Mouse (Mus musculus): ENCODE data around the gene Gm17949. TPM values are rescaled to one million over a fixed set of nuclear protein-coding genes. Genes with fewer than 3 reads are reported as not detected.

The Gm17949 gene
- polyA plus RNA-seq (2016; fragmentation: Nextera tagmentation; extraction: Ambion mirVana) = 0.41 and 0.43 TPM in 2 replicates

DNA sequence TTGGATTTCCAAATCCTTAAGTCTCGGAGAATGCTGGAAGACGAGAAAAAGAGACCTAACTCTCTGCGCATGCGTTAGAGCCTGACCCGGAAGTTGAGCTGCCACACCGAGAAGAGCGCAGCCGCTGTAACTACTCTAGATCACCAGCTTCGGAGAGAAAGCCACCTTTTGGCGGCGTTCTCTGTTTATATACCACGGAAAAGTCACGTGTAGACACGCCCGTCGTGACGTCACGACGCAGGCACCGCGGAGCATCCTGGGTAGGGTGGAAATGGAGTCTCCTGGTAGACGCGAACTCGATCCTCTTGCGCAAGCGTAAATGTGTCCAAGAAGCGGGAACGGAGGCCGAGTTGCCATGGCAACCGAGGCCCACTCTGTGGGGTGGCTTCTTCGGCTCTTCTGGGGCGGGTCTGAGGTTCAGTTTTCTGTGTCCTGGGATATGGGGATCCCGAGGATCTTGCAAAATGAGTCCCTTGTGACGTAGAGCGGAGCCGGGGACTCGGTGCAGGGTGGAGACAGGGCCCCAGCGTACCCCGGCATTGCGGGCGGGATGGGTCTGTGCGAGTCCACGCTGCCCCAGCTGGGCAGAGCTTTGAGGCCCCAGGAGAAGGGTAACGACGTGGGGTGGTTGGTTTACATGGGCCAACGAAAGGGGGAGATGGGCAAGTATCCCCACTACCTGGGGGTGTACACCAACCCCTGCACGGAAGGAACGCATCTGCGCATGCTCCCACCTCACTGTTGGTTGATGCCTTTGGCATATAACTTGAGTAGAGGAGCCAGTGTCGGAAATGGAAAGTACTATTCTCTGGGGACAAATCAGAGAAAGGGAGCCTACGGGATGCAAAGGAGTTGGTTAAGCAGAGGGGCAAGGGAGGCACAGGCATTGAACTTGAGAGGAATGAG is at the start of gene Gm17949, which contains the start of gene Gtf2f1:
Gm17949 (plus strand) TSS at position 234 of the 906 bp plus-strand sequence.
Gtf2f1 (minus strand) TSS at position 53 of the 906 bp plus-strand sequence.
- H3K27ac ChIP-seq = peak within 1 kb of the TSS; percentile 97
- peaks cover 31% of the 10 kb centered on the region for H3K36me3 ChIP-seq
- H3K27me3 ChIP-seq (ENCODE audit: insufficient read depth, poor library complexity, severe bottlenecking) = no peaks in the 10 kb centered on the region
- H3K4me3 ChIP-seq = peak within 1 kb of the TSS; percentile 78
- H3K4me1 ChIP-seq (replicated peaks) = peaks cover 23% of the 10 kb centered on the region
- WGBS = under 1% methylated on average over 51 of the region's 51 CpGs
- DNase-seq (ENCODE audit: low spot score) = peak; percentile 98
- no peaks in the 10 kb centered on the region for H3K9me3 ChIP-seq

DNA sequence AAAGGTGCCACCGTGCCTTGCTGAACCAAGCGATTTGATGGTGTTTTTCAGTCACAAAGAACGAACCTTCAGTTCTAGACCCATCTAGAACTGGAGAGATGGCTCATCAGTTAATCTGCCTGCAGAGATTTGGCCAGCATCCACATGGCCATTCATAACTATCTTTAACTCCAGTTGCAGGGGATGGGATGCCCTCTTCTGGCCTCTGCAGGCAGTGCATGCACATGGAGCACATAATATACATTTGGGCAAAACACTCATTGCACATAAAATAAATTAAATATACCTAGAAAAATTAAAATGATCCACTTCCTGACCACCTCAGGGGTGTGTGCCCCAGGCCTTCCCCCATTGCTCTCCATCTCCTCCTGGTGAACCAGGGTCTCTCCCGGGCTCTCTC is 49.4 kb upstream of the Gm17949 start:
- DNase-seq (ENCODE audit: low spot score) = no peak
- Histone ChIP-seq H3K9me3 (no peaks in the 10 kb centered on the region), H3K4me3 (no peak overlapping the region), H3K4me1 (replicated peaks) (0 out of 2 replicates have a peak, but pooled peaks cover 2% of the 10 kb centered on the region), H3K36me3 (no peaks in the 10 kb centered on the region), H3K27me3 (ENCODE audit: insufficient read depth, poor library complexity, severe bottlenecking) (no peaks in the 10 kb centered on the region), H3K27ac (no peak overlapping the region)
- WGBS = 90% methylated on average over 4 of the region's 4 CpGs

DNA sequence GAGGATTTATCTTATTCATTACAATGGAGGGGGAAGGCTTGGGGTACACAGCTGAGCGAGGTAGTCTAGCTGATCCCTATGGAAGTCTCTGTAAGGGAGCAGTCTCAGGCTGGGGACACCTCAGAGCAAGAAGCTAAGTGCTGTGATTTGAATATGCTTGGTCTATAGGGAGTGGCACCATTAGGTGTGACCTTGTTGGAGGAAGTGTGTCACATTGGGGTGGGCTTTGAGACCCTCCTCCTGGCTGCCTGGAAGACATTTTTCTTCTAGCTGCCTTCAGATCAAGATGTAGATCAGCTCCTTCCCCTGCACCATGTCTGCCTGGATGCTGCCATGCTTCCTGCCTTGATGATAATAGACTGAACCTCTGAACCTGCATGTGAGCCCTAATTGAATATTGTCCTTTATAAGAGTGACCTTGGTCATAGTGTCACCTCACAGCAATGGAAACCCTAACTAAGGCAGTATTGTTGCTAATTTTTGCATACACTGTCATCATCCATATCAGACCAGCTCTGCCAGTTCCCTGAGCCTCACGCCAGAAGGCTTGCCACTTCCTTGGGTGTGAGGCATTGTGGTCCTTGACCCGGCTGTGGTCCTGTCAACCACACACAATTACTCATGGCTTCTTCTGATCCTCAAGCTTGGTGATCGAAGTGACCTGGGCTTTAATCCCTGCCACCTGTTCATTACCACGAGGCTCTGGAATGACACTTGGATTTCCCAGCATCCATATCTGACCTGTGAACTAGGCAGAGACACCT is 48.4 kb upstream of the Gm17949 start:
- no peak overlapping the region for H3K4me3 ChIP-seq
- WGBS = 88% methylated on average over 5 of the region's 5 CpGs

DNA sequence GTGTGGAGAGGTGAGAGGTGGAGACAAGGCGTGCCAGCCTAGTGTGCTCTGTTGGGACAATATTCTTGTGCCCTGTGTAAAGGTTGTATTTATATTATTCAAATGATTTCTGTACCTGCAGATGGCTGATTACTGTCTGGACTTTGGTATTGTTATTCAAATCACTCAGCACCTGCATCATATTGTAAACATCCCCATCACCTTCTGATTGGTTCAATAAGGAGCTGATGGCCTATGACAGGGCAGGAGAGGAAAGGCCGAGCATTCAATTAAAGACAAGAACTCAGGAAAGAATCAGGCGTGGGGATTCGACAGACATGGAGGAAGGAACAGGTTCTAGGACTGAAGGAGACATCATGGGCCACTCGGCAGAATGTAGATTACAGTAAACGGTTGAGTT is 47.6 kb upstream of the Gm17949 start:
- H3K36me3 ChIP-seq = no peaks in the 10 kb centered on the region
- no peaks in the 10 kb centered on the region for H3K9me3 ChIP-seq
- no peak for DNase-seq (ENCODE audit: low spot score)
- H3K27ac ChIP-seq = no peak overlapping the region
- H3K27me3 ChIP-seq (ENCODE audit: insufficient read depth, poor library complexity, severe bottlenecking) = no peaks in the 10 kb centered on the region
- no peaks in the 10 kb centered on the region for H3K4me1 ChIP-seq (replicated peaks)
- WGBS = 86% methylated on average over 6 of the region's 6 CpGs
- H3K4me3 ChIP-seq = no peak overlapping the region

More for the DNA sequence above, 48.4 kb upstream of the Gm17949 start:
- DNase-seq (ENCODE audit: low spot score) = no peak
- H3K27ac ChIP-seq = no peak overlapping the region
- no peaks in the 10 kb centered on the region for H3K27me3 ChIP-seq (ENCODE audit: insufficient read depth, poor library complexity, severe bottlenecking)
- H3K9me3 ChIP-seq = no peaks in the 10 kb centered on the region
- 0 out of 2 replicates have a peak, but pooled peaks cover 2% of the 10 kb centered on the region for H3K4me1 ChIP-seq (replicated peaks)
- no peaks in the 10 kb centered on the region for H3K36me3 ChIP-seq

- Histone ChIP-seq H3K36me3 (no peaks in the 10 kb centered on the region), H3K27ac (no peak overlapping the region), H3K4me1 (replicated peaks) (no peaks in the 10 kb centered on the region), H3K4me3 (no peak overlapping the region), H3K27me3 (ENCODE audit: insufficient read depth, poor library complexity, severe bottlenecking) (0 out of 2 replicates have a peak, but pooled peaks cover 4% of the 10 kb centered on the region), H3K9me3 (no peaks in the 10 kb centered on the region)
- 70% methylated on average over 3 of the region's 3 CpGs for WGBS
- no peak for DNase-seq (ENCODE audit: low spot score)
Measured at GRCm38 (mm10) chr17:56969321-56969720, 41.9 kb upstream of the Gm17949 start.

- H3K27ac ChIP-seq = no peak overlapping the region
- H3K27me3 ChIP-seq (ENCODE audit: insufficient read depth, poor library complexity, severe bottlenecking) = 0 out of 2 replicates have a peak, but pooled peaks cover 4% of the 10 kb centered on the region
- no peaks in the 10 kb centered on the region for H3K4me1 ChIP-seq (replicated peaks)
- H3K4me3 ChIP-seq = no peak overlapping the region
- H3K9me3 ChIP-seq = no peaks in the 10 kb centered on the region
- DNase-seq (ENCODE audit: low spot score) = no peak
- 69% methylated on average over 5 of the region's 5 CpGs for WGBS
- no peaks in the 10 kb centered on the region for H3K36me3 ChIP-seq
Measured at GRCm38 (mm10) chr17:56970081-56970480, 41.2 kb upstream of the Gm17949 start.

DNA sequence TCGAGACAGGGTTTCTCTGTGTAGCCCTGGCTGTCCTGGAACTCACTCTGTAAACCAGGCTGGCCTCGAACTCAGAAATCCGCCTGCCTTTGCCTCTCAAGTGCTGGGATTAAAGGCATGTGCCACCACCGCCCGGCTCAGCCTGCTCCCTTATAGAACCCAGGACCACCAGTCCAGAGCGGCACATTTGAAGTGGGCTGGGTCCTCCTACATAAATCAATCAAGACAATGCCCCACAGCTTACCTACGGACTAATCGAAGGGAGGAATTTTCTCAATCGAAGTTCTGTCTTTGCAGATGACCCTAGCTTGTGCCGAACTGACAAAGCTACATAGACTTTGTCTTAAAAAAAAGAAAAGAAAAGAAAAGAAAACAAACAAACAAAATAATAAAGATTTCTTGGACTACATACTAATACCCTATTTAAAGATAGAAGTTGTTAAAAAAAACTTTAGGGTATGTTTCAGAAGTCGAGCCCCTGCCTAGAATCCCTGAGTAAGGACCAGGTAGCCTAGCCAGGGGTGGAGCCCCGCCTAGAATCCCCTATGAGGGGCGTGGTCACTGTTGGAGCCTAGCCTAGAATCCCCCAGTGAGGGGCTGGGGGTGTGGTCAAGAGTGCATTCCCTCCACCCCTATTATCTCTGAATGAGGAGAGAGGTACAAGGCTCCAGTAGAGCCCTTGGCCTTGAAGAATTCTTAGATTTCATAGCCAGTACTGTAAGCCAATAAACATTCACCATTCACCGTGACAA is 37.1 kb upstream of the Gm17949 start:
- Histone ChIP-seq H3K9me3 (no peaks in the 10 kb centered on the region), H3K27me3 (ENCODE audit: insufficient read depth, poor library complexity, severe bottlenecking) (0 out of 2 replicates have a peak, but pooled peaks cover 4% of the 10 kb centered on the region), H3K4me3 (no peak overlapping the region), H3K36me3 (no peaks in the 10 kb centered on the region), H3K27ac (no peak overlapping the region), H3K4me1 (replicated peaks) (no peaks in the 10 kb centered on the region)
- no peak for DNase-seq (ENCODE audit: low spot score)
- WGBS = 67% methylated on average over 14 of the region's 14 CpGs

DNA sequence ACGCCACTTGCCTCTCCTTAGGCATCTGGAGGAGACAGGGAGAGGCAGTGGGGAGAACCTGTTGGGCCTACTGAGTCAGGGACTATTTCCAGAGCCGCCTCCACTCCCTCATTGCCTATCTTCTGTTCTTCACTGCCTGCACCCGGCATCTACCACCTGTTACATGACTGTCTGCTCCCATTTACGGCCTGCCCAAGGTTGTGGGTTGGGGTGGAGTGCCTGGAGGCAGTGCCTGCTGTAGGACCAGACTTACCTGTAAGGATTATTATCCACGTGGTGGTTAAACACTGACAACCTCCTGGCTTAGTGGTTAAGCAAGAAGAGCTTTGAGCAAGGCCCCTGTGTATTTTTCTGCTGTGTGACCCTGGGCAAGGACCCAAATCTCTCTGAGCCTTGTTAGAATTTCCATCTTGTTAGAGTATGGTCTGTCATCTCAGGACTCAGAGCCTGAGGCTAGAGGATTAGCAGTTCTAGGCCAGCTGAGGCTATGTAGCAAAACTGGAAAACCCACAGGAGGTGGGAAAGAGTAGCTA is 36.5 kb upstream of the Gm17949 start:
- Histone ChIP-seq H3K9me3 (no peaks in the 10 kb centered on the region), H3K27me3 (ENCODE audit: insufficient read depth, poor library complexity, severe bottlenecking) (0 out of 2 replicates have a peak, but pooled peaks cover 4% of the 10 kb centered on the region), H3K4me3 (no peak overlapping the region), H3K4me1 (replicated peaks) (no peaks in the 10 kb centered on the region), H3K27ac (no peak overlapping the region), H3K36me3 (no peaks in the 10 kb centered on the region)
- no peak for DNase-seq (ENCODE audit: low spot score)
- WGBS = 82% methylated on average over 5 of the region's 5 CpGs

- Histone ChIP-seq H3K9me3 (no peaks in the 10 kb centered on the region), H3K27me3 (ENCODE audit: insufficient read depth, poor library complexity, severe bottlenecking) (no peaks in the 10 kb centered on the region), H3K4me3 (no peak overlapping the region), H3K36me3 (no peaks in the 10 kb centered on the region), H3K4me1 (replicated peaks) (no peaks in the 10 kb centered on the region), H3K27ac (no peak overlapping the region)
- DNase-seq (ENCODE audit: low spot score) = no peak
- 75% methylated on average over 3 of the region's 3 CpGs for WGBS
Measured at GRCm38 (mm10) chr17:56975391-56975790, 35.9 kb upstream of the Gm17949 start.

DNA sequence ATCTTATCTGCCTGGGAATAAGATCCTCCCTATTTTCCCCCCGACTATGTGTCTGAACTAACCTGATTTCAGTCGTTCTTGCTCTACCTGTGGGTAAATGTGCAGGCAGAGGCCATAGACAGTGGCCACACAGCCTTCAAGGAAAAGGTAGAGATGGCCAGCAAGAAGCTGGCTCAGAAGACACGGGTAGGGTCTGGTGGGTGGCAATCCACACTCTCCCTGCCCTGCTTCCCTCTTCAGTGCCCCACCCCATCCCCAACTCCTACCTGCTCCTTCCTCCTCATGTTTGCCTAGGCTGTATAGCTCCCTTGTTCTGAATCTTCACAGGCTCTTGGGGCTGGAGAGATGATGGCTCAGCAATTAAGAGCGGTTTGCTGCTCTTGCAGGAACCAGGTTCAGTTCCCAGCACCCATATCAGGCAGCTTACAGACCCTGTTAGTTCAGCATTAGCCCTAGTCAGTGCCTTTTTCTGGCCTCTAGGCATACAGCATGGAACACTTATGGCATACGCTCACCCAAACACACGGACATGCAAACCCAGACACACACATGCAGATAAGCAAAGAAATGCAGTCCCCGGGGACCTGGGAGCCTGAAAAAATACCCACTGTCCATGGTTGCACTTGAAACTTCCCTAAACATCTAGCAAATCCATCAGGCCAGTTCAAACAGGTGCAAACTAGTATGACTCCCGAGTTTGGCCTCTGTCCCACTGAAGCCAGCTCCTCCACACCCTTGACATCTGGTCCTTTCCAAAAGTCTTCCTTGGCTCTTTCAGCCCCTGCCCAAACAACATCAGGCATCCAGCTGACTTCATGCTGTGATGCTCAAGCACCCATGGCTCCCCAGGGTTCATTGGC is 34.5 kb upstream of the Gm17949 start:
- 82% methylated on average over 8 of the region's 8 CpGs for WGBS
- Histone ChIP-seq H3K9me3 (no peaks in the 10 kb centered on the region), H3K4me1 (replicated peaks) (no peaks in the 10 kb centered on the region), H3K27ac (no peak overlapping the region), H3K36me3 (no peaks in the 10 kb centered on the region), H3K4me3 (no peak overlapping the region), H3K27me3 (ENCODE audit: insufficient read depth, poor library complexity, severe bottlenecking) (no peaks in the 10 kb centered on the region)
- no peak for DNase-seq (ENCODE audit: low spot score)

- Histone ChIP-seq H3K27me3 (ENCODE audit: insufficient read depth, poor library complexity, severe bottlenecking) (no peaks in the 10 kb centered on the region), H3K9me3 (no peaks in the 10 kb centered on the region), H3K27ac (no peak overlapping the region), H3K36me3 (no peaks in the 10 kb centered on the region), H3K4me1 (replicated peaks) (no peaks in the 10 kb centered on the region), H3K4me3 (no peak overlapping the region)
- 37% methylated on average over 7 of the region's 8 CpGs for WGBS
- no peak for DNase-seq (ENCODE audit: low spot score)
Measured at GRCm38 (mm10) chr17:56979524-56979923, 31.7 kb upstream of the Gm17949 start.
